Mouse (Mus musculus) gonadal fat pad, adult 2 months (tissue): ENCODE data around the gene Cenpx. TPM values are rescaled to one million over a fixed set of nuclear protein-coding genes. Genes with fewer than 3 reads are reported as not detected.

ENCODE experiments used
- polyA plus RNA-seq: library from polyadenylated mRNA; depleted of rRNA; stranded (reverse); fragments of >200 nt; gene quantifications from 2 replicates; pipeline ENCODE4 v1.2.3, GENCODE M21; 2012; rRNA removed

The Cenpx gene
- polyA plus RNA-seq, 1 experiment: 100 TPM

Other genes with a start within 250 kb of the Cenpx start
- 32.5 and 34.3 TPM in 2 replicates for gene Arl16, start 246.1 kb downstream of the Cenpx start, polyA plus RNA-seq
- gene Mrpl12, start 229.1 kb downstream of the Cenpx start, polyA plus RNA-seq: 61.8 and 70.5 TPM in 2 replicates
- 372 and 561 TPM in 2 replicates for gene Slc25a10, start 221.9 kb downstream of the Cenpx start, polyA plus RNA-seq
- 1.2 and 1.8 TPM in 2 replicates for gene Gcgr, start 183.0 kb downstream of the Cenpx start, polyA plus RNA-seq
- 153 and 179 TPM in 2 replicates for gene Mcrip1, start 164.0 kb downstream of the Cenpx start, polyA plus RNA-seq
- 0.72 TPM in 1 of 2 replicates, not detected in the other for gene Ppp1r27, start 162.6 kb downstream of the Cenpx start, polyA plus RNA-seq
- 372 and 394 TPM in 2 replicates for gene P4hb, start 140.5 kb downstream of the Cenpx start, polyA plus RNA-seq
- 584 and 632 TPM in 2 replicates for gene Arhgdia, start 132.1 kb downstream of the Cenpx start, polyA plus RNA-seq
- gene Alyref, start 115.4 kb downstream of the Cenpx start, polyA plus RNA-seq: 21.4 and 28.5 TPM in 2 replicates
- gene Anapc11, start 115.3 kb downstream of the Cenpx start, polyA plus RNA-seq: 74.7 and 75.0 TPM in 2 replicates
- gene Npb, start 105.3 kb downstream of the Cenpx start, polyA plus RNA-seq: 1.1 and 1.2 TPM in 2 replicates
- 139 and 189 TPM in 2 replicates for gene Pcyt2, start 95.8 kb downstream of the Cenpx start, polyA plus RNA-seq
- 57.9 and 61.4 TPM in 2 replicates for gene Sirt7, start 88.5 kb downstream of the Cenpx start, polyA plus RNA-seq
- gene Mafg, start 80.1 kb downstream of the Cenpx start, polyA plus RNA-seq: 53.0 and 56.7 TPM in 2 replicates
- 6.9 and 10.5 TPM in 2 replicates for gene Pycr1, start 70.0 kb downstream of the Cenpx start, polyA plus RNA-seq
- 0.26 TPM in 1 of 2 replicates, not detected in the other for gene Myadml2, start 65.6 kb downstream of the Cenpx start, polyA plus RNA-seq
- gene Notum, start 52.6 kb downstream of the Cenpx start, polyA plus RNA-seq: 3.3 and 4.0 TPM in 2 replicates
- 93.6 and 104 TPM in 2 replicates for gene Aspscr1, start 40.8 kb downstream of the Cenpx start, polyA plus RNA-seq
- 38.5 and 41.4 TPM in 2 replicates for gene Lrrc45, start 187 bp upstream of the Cenpx start, polyA plus RNA-seq
- gene Rac3, start 7.7 kb upstream of the Cenpx start, polyA plus RNA-seq: 18.2 and 19.0 TPM in 2 replicates
- gene Dcxr, start 13.5 kb upstream of the Cenpx start, polyA plus RNA-seq: 188 and 202 TPM in 2 replicates
- gene Cbr2, start 18.4 kb upstream of the Cenpx start, polyA plus RNA-seq: 121 and 130 TPM in 2 replicates
- gene Hmga1b, start 49.1 kb upstream of the Cenpx start, polyA plus RNA-seq: 0.59 and 1.1 TPM in 2 replicates
- gene Rfng, start 70.5 kb upstream of the Cenpx start, polyA plus RNA-seq: 35.8 and 37.8 TPM in 2 replicates
- 207 and 231 TPM in 2 replicates for gene Gps1, start 70.5 kb upstream of the Cenpx start, polyA plus RNA-seq
- 31.7 and 31.9 TPM in 2 replicates for gene Dus1l, start 82.7 kb upstream of the Cenpx start, polyA plus RNA-seq
- 2,531 and 4,379 TPM in 2 replicates for gene Fasn, start 110.8 kb upstream of the Cenpx start, polyA plus RNA-seq
- gene Ccdc57, start 219.1 kb upstream of the Cenpx start, polyA plus RNA-seq: 5.6 and 5.8 TPM in 2 replicates
- gene Slc16a3, start 234.7 kb upstream of the Cenpx start, polyA plus RNA-seq: 17.1 and 18.7 TPM in 2 replicates